Mouse (Mus musculus) megakaryocyte progenitor cell, adult 5-6 weeks (primary cell): Measurements from ENCODE around the gene Mettl25. TPM values are rescaled to one million over a fixed set of nuclear protein-coding genes. Genes with fewer than 3 reads are reported as not detected.

ENCODE experiments used
- ATAC-seq: replicated peaks from 2 replicates; pipeline ENCODE4 v1.8.0; 2016; ENCODE audit warnings: mild to moderate bottlenecking, moderate TSS enrichment, inconsistent platforms; ENCODE audit not compliant: poor library complexity
- total RNA-seq, 2 experiments: library from RNA; stranded (forward) in 1 of 2; stranded (reverse) in 1 of 2; fragments of 157-497, 149-512 nt in 1 of 2; fragments of 200-1000 nt in 1 of 2; gene quantifications; 2 replicates each; pipeline versions ENCODE4 v1.2.3 to v1.2.4; 2015 to 2017

Mettl25 gene
- total RNA-seq (2015) (12.7 and 16.1 TPM in 2 replicates), total RNA-seq (2017) (19.0 and 25.8 TPM in 2 replicates)

GRCm38 (mm10) chr10:105840928-105841888 lies at the start of gene Mettl25, which contains the start of gene Ccdc59:
TSS of gene Mettl25 (minus strand) at chr10:105841380.
TSS of gene Ccdc59 (plus strand) at chr10:105841067.
- ATAC-seq, result peak; percentile 96

GRCm38 (mm10) chr10:105867312-105867711 lies 26.1 kb upstream of the Mettl25 start:
- peak; percentile 66; the same call in 1 of the 2 replicates for ATAC-seq

GRCm38 (mm10) chr10:105851136-105851535 lies 10.0 kb upstream of the Mettl25 start:
- ATAC-seq, result no peak

- ATAC-seq, result no peak
Observed at GRCm38 (mm10) chr10:105850286-105850685, 9.1 kb upstream of the Mettl25 start.

- no peak for ATAC-seq
Observed at GRCm38 (mm10) chr10:105842574-105842973, 1.4 kb upstream of the Mettl25 start.

GRCm38 (mm10) chr10:105834627-105835228 lies 6.5 kb downstream of the Mettl25 start:
- ATAC-seq, result peak; percentile 90

- ATAC-seq, result no peak
Observed at GRCm38 (mm10) chr10:105806259-105807010, 34.7 kb downstream of the Mettl25 start.

GRCm38 (mm10) chr10:105803461-105803860 lies 37.7 kb downstream of the Mettl25 start:
- ATAC-seq, result no peak

- ATAC-seq, result no peak
Observed at GRCm38 (mm10) chr10:105802132-105802531, 39.0 kb downstream of the Mettl25 start.

GRCm38 (mm10) chr10:105801147-105801546 lies 40.0 kb downstream of the Mettl25 start:
- ATAC-seq, result no peak

GRCm38 (mm10) chr10:105797250-105797924 lies 43.8 kb downstream of the Mettl25 start:
- ATAC-seq, result no peak

GRCm38 (mm10) chr10:105793776-105794552 lies 47.2 kb downstream of the Mettl25 start:
- no peak for ATAC-seq

- ATAC-seq, result no peak
Observed at GRCm38 (mm10) chr10:105788744-105789486, 52.3 kb downstream of the Mettl25 start.

- ATAC-seq, result no peak
Observed at GRCm38 (mm10) chr10:105783766-105784165, 57.4 kb downstream of the Mettl25 start.

- ATAC-seq, result peak; percentile 99
Observed at GRCm38 (mm10) chr10:105774382-105774781, 66.8 kb downstream of the Mettl25 start.

- ATAC-seq, result no peak
Observed at GRCm38 (mm10) chr10:105772821-105773302, 68.3 kb downstream of the Mettl25 start.

GRCm38 (mm10) chr10:105763959-105764358 lies 77.2 kb downstream of the Mettl25 start:
- ATAC-seq, result 0 out of 2 replicates have a peak, but pooled peaks have one; percentile 57

GRCm38 (mm10) chr10:105760460-105760859 lies 80.7 kb downstream of the Mettl25 start:
- ATAC-seq, result no peak

- peak; percentile 39; the same call in 1 of the 2 replicates for ATAC-seq
Observed at GRCm38 (mm10) chr10:105760046-105760445, 81.1 kb downstream of the Mettl25 start.
